Mouse (Mus musculus) spleen, adult 18-20 months (tissue): ENCODE data around the gene 4930555G01Rik.
"Not testable (repeated sequence)": the region's sequence is repeated elsewhere in the genome, so short reads cannot be mapped to it uniquely, and the experiment has no call there.

Experiments
- DNase-seq, 2 experiments: peaks; one replicate each; pipeline ENCODE4 v3.0.0; 2022; ENCODE audit warnings: mixed read lengths in 2 of 2

The 4930555G01Rik gene

GRCm38 (mm10) chr14:5050329-5050728 lies at the start of gene 4930555G01Rik:
TSS of gene 4930555G01Rik (plus strand) at chr14:5050629.
- not testable (repeated sequence) for DNase-seq

- not testable (repeated sequence) for DNase-seq
These were observed 34.8 kb upstream of the 4930555G01Rik start, which contains the start of gene Gm3298 for GRCm38 (mm10) chr14:5015591-5015990. TSS of gene Gm3298 (plus strand) at chr14:5015891.

- DNase-seq = not testable (repeated sequence)
These were observed 20.4 kb downstream of the 4930555G01Rik start, which contains the start of gene Gm8281 for GRCm38 (mm10) chr14:5070611-5071490. TSS of gene Gm8281 (plus strand) at chr14:5071040.
